Mouse (Mus musculus) embryonic fibroblast, embryonic 13.5 days (primary cell): ENCODE measurements around the gene Pfkfb2. TPM values are rescaled to one million over a fixed set of nuclear protein-coding genes. Genes with fewer than 3 reads are reported as not detected.

Experiments
- H3K27ac ChIP-seq: 2 replicates; pipeline ENCODE4 v1.5.1; 2012; ENCODE audit warnings: low read length, control low read depth, inconsistent platforms; ENCODE audit not compliant: insufficient read depth
- H3K4me1 ChIP-seq: 2 replicates; pipeline ENCODE4 v1.6.1; 2011; ENCODE audit warnings: low read length; ENCODE audit not compliant: control insufficient read depth, insufficient read depth
- H3K4me3 ChIP-seq: 2 replicates; pipeline ENCODE4 v1.5.1; 2011; ENCODE audit warnings: mild to moderate bottlenecking, control low read depth, low read length; ENCODE audit not compliant: insufficient read depth
- CTCF ChIP-seq: IDR thresholded peaks from 2 replicates; pipeline ENCODE4 v1.5.1; 2011; ENCODE audit warnings: mild to moderate bottlenecking, control low read depth, low read length, moderate library complexity, borderline replicate concordance; ENCODE audit not compliant: insufficient read depth
- POLR2A ChIP-seq: IDR thresholded peaks from 2 replicates; pipeline ENCODE4 v1.6.1; 2011; ENCODE audit warnings: low read depth, mild to moderate bottlenecking, control low read depth, low read length, moderate library complexity
- polyA plus RNA-seq: library from polyadenylated mRNA; stranded (reverse); fragments of >200 nt; gene quantifications from 2 replicates; pipeline ENCODE4 v1.2.4, GENCODE M21; 2011; ENCODE audit warnings: low read depth; ENCODE audit not compliant: missing spikeins, insufficient read length

Gene Pfkfb2
- polyA plus RNA-seq, 1 experiment: 16.1 TPM

- no peak overlapping the region for H3K27ac ChIP-seq
- no peak for TF ChIP-seq CTCF
- TF ChIP-seq POLR2A: no peak
Observed at GRCm38 (mm10) chr1:130738551-130739106, 9.6 kb upstream of the Pfkfb2 start.

GRCm38 (mm10) chr1:130737916-130738315, 8.9 kb upstream of the Pfkfb2 start:
- Histone ChIP-seq H3K4me1 (peaks cover 21% of the 10 kb centered on the region), H3K4me3 (no peak overlapping the region), H3K27ac (no peak overlapping the region)
- TF ChIP-seq CTCF (no peak), POLR2A (no peak)

More at GRCm38 (mm10) chr1:130738551-130739106, 9.6 kb upstream of the Pfkfb2 start:
- Histone ChIP-seq H3K4me1 (peaks cover 21% of the 10 kb centered on the region), H3K4me3 (no peak overlapping the region)

GRCm38 (mm10) chr1:130737411-130737881, 8.4 kb upstream of the Pfkfb2 start:
- no peak for TF ChIP-seq POLR2A
- TF ChIP-seq CTCF: no peak
- Histone ChIP-seq H3K27ac (no peak overlapping the region), H3K4me1 (peaks cover 21% of the 10 kb centered on the region), H3K4me3 (no peak overlapping the region)

GRCm38 (mm10) chr1:130734852-130735251, 5.8 kb upstream of the Pfkfb2 start:
- Histone ChIP-seq H3K4me3 (no peak overlapping the region), H3K4me1 (peaks cover 13% of the 10 kb centered on the region), H3K27ac (peak overlapping the region; percentile 63)
- TF ChIP-seq CTCF: no peak
- no peak for TF ChIP-seq POLR2A

DNA sequence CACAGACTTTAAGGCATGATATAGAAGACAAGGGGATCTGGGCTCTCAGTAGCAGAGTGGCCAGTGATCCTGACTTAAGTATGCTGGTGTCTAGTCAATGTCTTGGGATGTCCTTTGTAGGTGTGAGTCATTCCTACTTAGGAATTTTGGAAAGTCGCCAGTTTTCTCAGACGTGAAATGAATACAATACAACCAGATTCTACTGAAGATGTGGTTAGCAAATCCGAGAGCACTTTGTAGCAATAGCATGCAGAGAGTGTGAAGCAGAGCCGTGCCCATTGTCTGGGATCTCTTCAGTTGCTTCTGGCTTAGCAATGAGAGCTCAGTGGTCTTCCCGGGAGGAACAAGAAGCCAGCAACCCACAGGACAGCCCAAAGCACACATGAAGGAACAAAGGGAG, 5.4 kb upstream of the Pfkfb2 start:
- H3K4me1 ChIP-seq: peaks cover 13% of the 10 kb centered on the region
- H3K27ac ChIP-seq: peak overlapping the region; percentile 63
- H3K4me3 ChIP-seq: no peak overlapping the region
- TF ChIP-seq POLR2A: no peak
- TF ChIP-seq CTCF: no peak

GRCm38 (mm10) chr1:130733671-130734070, 4.6 kb upstream of the Pfkfb2 start:
- Histone ChIP-seq H3K4me1 (peaks cover 13% of the 10 kb centered on the region), H3K27ac (no peak overlapping the region), H3K4me3 (no peak overlapping the region)
- TF ChIP-seq POLR2A (no peak), CTCF (no peak)

DNA sequence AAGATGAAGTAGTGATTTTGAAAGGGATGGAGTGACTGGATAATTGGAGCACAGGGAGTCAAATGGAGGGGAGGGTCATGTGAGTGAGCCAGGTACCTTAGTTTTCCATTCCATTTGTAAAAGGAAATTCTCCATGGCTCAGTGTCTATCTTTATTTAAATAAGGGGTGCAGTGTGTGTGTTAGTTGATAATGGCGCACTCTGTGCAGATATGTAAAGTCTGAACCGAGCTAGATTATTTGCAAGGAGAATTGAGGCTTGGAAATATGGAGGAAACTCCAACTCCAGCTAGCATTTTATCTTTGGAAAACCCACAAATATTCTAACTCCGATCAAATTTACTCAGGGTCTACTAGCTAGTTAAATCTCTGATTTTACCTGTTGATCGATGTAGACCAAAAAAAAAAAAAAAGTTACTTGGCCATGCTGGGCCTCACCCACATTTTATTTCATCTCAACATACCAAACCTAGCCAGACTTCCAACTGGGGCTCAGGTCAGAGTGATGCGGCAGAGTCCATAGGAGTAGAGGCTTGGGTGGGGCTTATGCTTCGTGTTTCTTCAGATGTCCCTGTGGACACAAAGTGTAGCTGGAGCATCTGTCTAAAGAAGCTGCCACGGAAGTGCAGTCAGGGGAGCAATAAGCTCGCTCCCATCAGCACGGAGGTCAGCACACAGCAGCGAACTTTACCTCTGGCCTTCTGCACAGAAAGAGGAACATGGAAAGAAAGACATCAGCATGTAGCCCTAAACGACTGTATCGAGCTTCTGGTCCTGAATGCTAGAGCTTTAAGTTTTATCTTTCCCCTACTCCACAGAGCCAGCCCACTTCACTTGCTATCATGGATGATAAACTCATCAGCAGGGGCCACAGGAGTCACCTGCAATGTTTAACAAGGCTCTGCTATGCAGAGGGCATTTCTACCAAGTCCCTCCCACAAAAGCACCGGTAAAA, 3.9 kb upstream of the Pfkfb2 start:
- H3K4me3 ChIP-seq: no peak overlapping the region
- peaks cover 13% of the 10 kb centered on the region for H3K4me1 ChIP-seq
- H3K27ac ChIP-seq: no peak overlapping the region
- TF ChIP-seq POLR2A: no peak
- TF ChIP-seq CTCF: no peak

DNA sequence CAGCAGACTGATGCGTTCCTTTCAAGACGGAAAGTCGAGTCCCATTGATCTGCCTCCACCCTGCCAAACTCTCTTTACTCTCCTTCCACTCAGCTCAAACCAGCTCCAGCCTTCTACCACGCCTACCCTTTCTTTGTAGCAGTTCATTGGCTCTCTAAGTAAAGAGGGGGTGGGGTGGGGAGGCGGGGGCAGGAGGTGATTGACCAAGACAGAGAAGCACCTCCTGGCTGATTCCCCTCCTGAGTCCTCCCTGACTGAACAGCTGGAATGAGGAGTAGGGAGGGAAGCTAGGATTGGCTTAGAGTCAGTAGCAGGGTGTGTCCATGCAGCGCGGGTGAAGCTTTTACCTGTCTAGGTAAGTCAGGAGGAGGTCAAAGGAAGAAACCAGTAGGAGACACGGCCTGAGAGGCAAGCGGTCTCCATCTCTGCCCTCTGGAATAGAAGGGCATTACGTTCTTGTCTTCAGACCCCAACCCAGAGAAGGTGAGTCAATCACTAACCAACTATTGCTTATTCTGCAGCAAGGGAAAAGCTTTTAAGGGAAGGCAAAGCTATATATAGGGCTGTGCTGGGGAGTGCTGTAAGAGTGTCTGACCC, 2.8 kb upstream of the Pfkfb2 start, which contains the start of gene AA986860:
TSS of gene AA986860 (plus strand) at position 236 of the 597 bp plus-strand sequence.
- H3K27ac ChIP-seq: no peak within 1 kb of the TSS
- H3K4me1 ChIP-seq: peaks cover 13% of the 10 kb centered on the region
- TF ChIP-seq CTCF (no peak), POLR2A (no peak)
- no peak within 1 kb of the TSS for H3K4me3 ChIP-seq

DNA sequence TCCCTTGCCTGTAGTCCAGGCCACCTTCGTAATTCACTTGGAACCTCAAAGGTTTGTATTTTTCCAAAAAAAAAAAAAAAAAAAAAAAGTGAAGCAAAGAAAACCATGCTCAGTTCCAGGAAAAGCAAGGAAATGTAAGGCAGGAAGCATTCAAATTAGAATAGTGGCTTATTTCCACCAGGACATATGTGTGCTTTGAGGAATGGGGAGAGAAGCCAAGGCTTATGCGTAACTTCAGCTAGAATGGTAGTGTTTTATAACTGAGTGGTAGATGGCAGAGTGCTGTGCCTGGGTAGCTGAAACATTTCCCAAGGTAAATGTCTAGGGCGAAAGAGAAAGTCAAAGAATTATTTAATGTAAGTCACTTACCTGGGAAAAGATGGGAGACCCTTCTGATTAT, 345 bp downstream of the Pfkfb2 start:
- no peaks in the 10 kb centered on the region; the same call in 1 of the 2 replicates for H3K4me1 ChIP-seq
- TF ChIP-seq POLR2A (no peak), CTCF (no peak)
- no peak overlapping the region for H3K27ac ChIP-seq
- H3K4me3 ChIP-seq: no peak overlapping the region
